Comparison of ENCODE assay signal across 9 mouse cellular contexts in genomic region chr2:154893548-154893947, GRCm38 (mm10). TPM values are rescaled to one million over a fixed set of nuclear protein-coding genes. Genes with fewer than 3 reads are reported as not detected.
A peak's percentile ranks its signal among the peaks of the same experiment; 100 is the strongest.
DNase-seq lines count a peak whose midpoint lies in the region; ATAC-seq and TF ChIP-seq lines count a peak whose summit lies in the region.
"Had no signal": no experiment of that assay in that cellular context is flagged by ENCODE, and none has a peak within 500 bp of the region (broad histone marks: within the 10 kb centered on the region; RNA-seq: fewer than 3 reads in every experiment).

No protein-coding gene starts in this region.

- H3K4me1 ChIP-seq in intestine, embryonic 14.5 days (replicated peaks; ENCODE audit: control insufficient read depth, insufficient read depth, low read length), result peaks cover 17% of the 10 kb centered on the region
- H3K4me1 ChIP-seq in intestine, embryonic 16.5 days (ENCODE audit: control insufficient read depth, insufficient read depth, low read length), result peaks cover 13% of the 10 kb centered on the region
- H3K4me1 ChIP-seq in ES-Bruce4 (ENCODE audit: control insufficient read depth, insufficient read depth, low read length), result no peaks in the 10 kb centered on the region
- peaks cover 8% of the 10 kb centered on the region for H3K4me1 ChIP-seq in embryonic facial prominence, embryonic 14.5 days (ENCODE audit: control insufficient read depth, insufficient read depth, low read length)
- H3K4me1 ChIP-seq in liver, embryonic 12.5 days, result peaks cover 25% of the 10 kb centered on the region

- TF ChIP-seq POLR2A in ES-Bruce4 (IDR thresholded peaks at IDR 0.05; ENCODE audit: insufficient read depth, low read length), result no peak

- no peak for ATAC-seq in intestine, embryonic 14.5 days (replicated peaks; ENCODE audit: low FRiP score, low TSS enrichment, low read depth)
- no peak for ATAC-seq in intestine, embryonic 16.5 days
- no peak for ATAC-seq in embryonic facial prominence, embryonic 14.5 days (ENCODE audit: low read depth)
- no peak for ATAC-seq in liver, embryonic 12.5 days
- no peak for ATAC-seq in cerebellum, adult (ENCODE audit: insufficient number of reproducible peaks, low FRiP score, low TSS enrichment)

- 55% methylated on average over 4 of the region's 4 CpGs for WGBS in intestine, embryonic 14.5 days
- 67% methylated on average over 4 of the region's 4 CpGs for WGBS in intestine, embryonic 16.5 days
- 54% methylated on average over 4 of the region's 4 CpGs for WGBS in embryonic facial prominence, embryonic 14.5 days
- 68% methylated on average over 4 of the region's 4 CpGs for WGBS in liver, embryonic 12.5 days (ENCODE audit: insufficient replicate concordance)

- TF ChIP-seq CTCF in ES-Bruce4 (IDR thresholded peaks at IDR 0.05; ENCODE audit: low read depth, low read length), result no peak

- H3K36me3 ChIP-seq in intestine, embryonic 14.5 days (ENCODE audit: control insufficient read depth, insufficient read depth, low read length), result no peaks in the 10 kb centered on the region
- no peaks in the 10 kb centered on the region for H3K36me3 ChIP-seq in intestine, embryonic 16.5 days (ENCODE audit: control insufficient read depth, insufficient read depth, low read length)
- H3K36me3 ChIP-seq in ES-Bruce4 (ENCODE audit: control insufficient read depth, insufficient read depth, low read length, poor library complexity, severe bottlenecking), result peaks cover 31% of the 10 kb centered on the region
- no peaks in the 10 kb centered on the region for H3K36me3 ChIP-seq in embryonic facial prominence, embryonic 14.5 days (ENCODE audit: control insufficient read depth, insufficient read depth, low read length)
- H3K36me3 ChIP-seq in liver, embryonic 12.5 days, result peaks cover 11% of the 10 kb centered on the region

- H3K27me3 ChIP-seq in intestine, embryonic 14.5 days (replicated peaks; ENCODE audit: control insufficient read depth, insufficient read depth, low read length), result no peaks in the 10 kb centered on the region
- no peaks in the 10 kb centered on the region for H3K27me3 ChIP-seq in intestine, embryonic 16.5 days (replicated peaks; ENCODE audit: control insufficient read depth, insufficient read depth, low read length)
- H3K27me3 ChIP-seq in ES-Bruce4 (ENCODE audit: control insufficient read depth, insufficient read depth, low read length, poor library complexity, severe bottlenecking), result no peaks in the 10 kb centered on the region
- H3K27me3 ChIP-seq in embryonic facial prominence, embryonic 14.5 days (replicated peaks; ENCODE audit: control insufficient read depth, insufficient read depth, low read length), result no peaks in the 10 kb centered on the region
- 0 out of 2 replicates have a peak, but pooled peaks cover 13% of the 10 kb centered on the region for H3K27me3 ChIP-seq in liver, embryonic 12.5 days (replicated peaks)

- H3K4me2 ChIP-seq in intestine, embryonic 14.5 days (ENCODE audit: low read length), result peak overlapping the region; percentile 90
- no peak overlapping the region; the same call in 1 of the 2 replicates for H3K4me2 ChIP-seq in intestine, embryonic 16.5 days (ENCODE audit: low read depth, low read length)
- H3K4me2 ChIP-seq in embryonic facial prominence, embryonic 14.5 days (ENCODE audit: low read depth, low read length), result peak overlapping the region; percentile 52
- H3K4me2 ChIP-seq in liver, embryonic 12.5 days, result peak overlapping the region; percentile 80

- H3K9me3 ChIP-seq in intestine, embryonic 14.5 days (ENCODE audit: control insufficient read depth, low read length), result no peaks in the 10 kb centered on the region
- no peaks in the 10 kb centered on the region for H3K9me3 ChIP-seq in intestine, embryonic 16.5 days (ENCODE audit: control insufficient read depth, low read length)
- H3K9me3 ChIP-seq in ES-Bruce4 (replicated peaks; ENCODE audit: control insufficient read depth, insufficient read depth, low read length, poor library complexity, severe bottlenecking), result no peaks in the 10 kb centered on the region
- H3K9me3 ChIP-seq in embryonic facial prominence, embryonic 14.5 days (ENCODE audit: control insufficient read depth, low read length), result no peaks in the 10 kb centered on the region
- H3K9me3 ChIP-seq in liver, embryonic 12.5 days (replicated peaks), result no peaks in the 10 kb centered on the region

- TF ChIP-seq EP300 in ES-Bruce4 (IDR thresholded peaks at IDR 0.05; ENCODE audit: insufficient read depth, low read depth, low read length), result no peak

- no peak overlapping the region for H3K9ac ChIP-seq in intestine, embryonic 14.5 days (ENCODE audit: low read length)
- H3K9ac ChIP-seq in intestine, embryonic 16.5 days (ENCODE audit: low read depth, low read length), result no peak overlapping the region
- peak overlapping the region; percentile 80 for H3K9ac ChIP-seq in ES-Bruce4 (ENCODE audit: low read depth, poor library complexity, severe bottlenecking)
- no peak overlapping the region for H3K9ac ChIP-seq in embryonic facial prominence, embryonic 14.5 days (ENCODE audit: low read depth, low read length)
- peak overlapping the region; percentile 98; the same call in 1 of the 2 replicates for H3K9ac ChIP-seq in liver, embryonic 12.5 days

- no peak overlapping the region for H3K4me3 ChIP-seq in intestine, embryonic 14.5 days (ENCODE audit: low read depth, low read length)
- H3K4me3 ChIP-seq in intestine, embryonic 16.5 days (ENCODE audit: low read length), result no peak overlapping the region
- H3K4me3 ChIP-seq in ES-Bruce4 (ENCODE audit: low read depth, low read length), result no peak overlapping the region
- H3K4me3 ChIP-seq in embryonic facial prominence, embryonic 14.5 days (ENCODE audit: low read depth, low read length), result peak overlapping the region; percentile 94; the same call in 1 of the 2 replicates
- H3K4me3 ChIP-seq in liver, embryonic 12.5 days, result peak overlapping the region; percentile 95

- H3K27ac ChIP-seq in intestine, embryonic 14.5 days (ENCODE audit: low read depth), result no peak overlapping the region
- no peak overlapping the region for H3K27ac ChIP-seq in intestine, embryonic 16.5 days (ENCODE audit: low read length)
- peak overlapping the region; percentile 80 for H3K27ac ChIP-seq in ES-Bruce4 (ENCODE audit: insufficient read depth, low read length)
- no peak overlapping the region for H3K27ac ChIP-seq in embryonic facial prominence, embryonic 14.5 days (replicated peaks; ENCODE audit: low read depth, low read length)
- no peak overlapping the region for H3K27ac ChIP-seq in liver, embryonic 12.5 days

- DNase-seq in intestine, embryonic 14.5 days (ENCODE audit: low spot score), result no peak
- no peak for DNase-seq in embryonic facial prominence, embryonic 14.5 days (ENCODE audit: low spot score)
- no peak for DNase-seq in ovary, postnatal 36 days (ENCODE audit: low spot score)
- DNase-seq in kidney, postnatal 14 days, result no peak
- DNase-seq: kidney, postnatal 10 days had no signal

RNA-seq across cellular contexts. Expression of gene Eif2s2, which starts 0.8 kb away (rescaled TPM):
- polyA plus RNA-seq in intestine, embryonic 14.5 days (2014; fragmentation: Nextera tagmentation; extraction: Ambion mirVana), result 107 and 112 TPM in 2 replicates
- 73.5 and 76.6 TPM in 2 replicates for polyA plus RNA-seq in intestine, embryonic 16.5 days (2015; fragmentation: Nextera tagmentation; extraction: Ambion mirVana)
- 551 and 558 TPM in 2 replicates for polyA plus RNA-seq in ES-Bruce4 (2011; ENCODE audit: insufficient read depth, insufficient read length, low read depth, missing spikeins)
- polyA plus RNA-seq in embryonic facial prominence, embryonic 14.5 days (2014; fragmentation: Nextera tagmentation; extraction: Ambion mirVana), result 107 and 118 TPM in 2 replicates
- polyA plus RNA-seq in liver, embryonic 12.5 days (2016; fragmentation: Nextera tagmentation; extraction: Ambion mirVana), result 111 and 115 TPM in 2 replicates

Comparison
In these comparisons a context has a peak if more than half of its experiments do, and no peak if none do; other contexts are left out.
1. H3K4me3 ChIP-seq: peak in embryonic facial prominence, embryonic 14.5 days (single experiment) and liver, embryonic 12.5 days (single experiment); none in intestine, embryonic 14.5 days (single experiment), intestine, embryonic 16.5 days (single experiment) and ES-Bruce4 (single experiment).
2. H3K9ac ChIP-seq: peak in ES-Bruce4 (single experiment) and liver, embryonic 12.5 days (single experiment); none in intestine, embryonic 14.5 days (single experiment), intestine, embryonic 16.5 days (single experiment) and embryonic facial prominence, embryonic 14.5 days (single experiment).